Mouse (Mus musculus): ENCODE results near the gene Efemp1.

Efemp1 gene

DNA sequence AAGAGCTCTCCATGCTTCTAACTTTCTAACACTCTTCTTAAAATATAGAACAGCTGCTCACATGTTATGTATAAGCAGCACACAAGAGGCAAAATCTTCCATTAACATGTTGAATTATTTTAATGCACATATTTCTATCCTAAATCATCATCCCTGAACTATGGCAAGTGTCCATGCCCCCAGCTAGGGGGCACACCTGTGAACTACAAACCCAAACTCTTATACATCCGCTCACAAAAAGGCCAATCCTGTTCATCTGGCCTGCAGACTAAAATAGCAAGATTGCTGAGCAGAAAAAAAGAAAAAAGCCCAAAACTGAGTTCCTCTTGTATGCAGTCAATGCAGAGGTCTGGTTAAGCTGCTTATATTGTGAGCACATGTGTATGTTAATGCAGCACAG is 86.6 kb downstream of the Efemp1 start:
- CTCF ChIA-PET, result no interaction called here

DNA sequence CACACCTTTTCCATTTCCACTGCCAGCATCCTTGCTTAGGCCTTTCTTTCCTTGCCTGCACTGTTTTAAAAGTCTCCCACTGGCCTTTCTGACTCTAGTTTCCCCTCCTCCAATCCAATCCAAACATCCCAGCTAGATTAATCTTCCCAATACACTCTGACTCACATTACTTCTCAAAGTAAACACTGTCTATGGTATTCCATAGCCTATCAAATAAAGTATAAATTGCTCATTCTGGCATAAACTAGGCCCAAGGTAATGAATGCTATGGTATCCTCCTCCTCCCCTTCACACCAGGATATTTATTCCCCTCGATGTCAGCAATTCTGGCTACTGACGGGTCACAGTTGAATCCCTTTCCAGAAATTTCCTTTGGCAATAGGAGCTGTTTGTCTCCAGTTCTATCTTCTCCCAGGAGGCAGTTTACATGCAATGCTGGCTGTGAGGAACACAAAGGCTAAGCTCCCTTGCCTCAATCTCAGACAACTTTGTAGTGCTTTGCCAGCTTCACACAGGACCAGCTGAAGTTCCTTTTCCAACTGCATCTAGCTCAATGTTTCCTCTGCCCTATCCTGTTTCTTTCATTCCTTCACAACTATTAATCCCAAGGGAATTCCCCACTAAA is 98.7 kb downstream of the Efemp1 start:
- CTCF ChIA-PET, result no interaction called here

DNA sequence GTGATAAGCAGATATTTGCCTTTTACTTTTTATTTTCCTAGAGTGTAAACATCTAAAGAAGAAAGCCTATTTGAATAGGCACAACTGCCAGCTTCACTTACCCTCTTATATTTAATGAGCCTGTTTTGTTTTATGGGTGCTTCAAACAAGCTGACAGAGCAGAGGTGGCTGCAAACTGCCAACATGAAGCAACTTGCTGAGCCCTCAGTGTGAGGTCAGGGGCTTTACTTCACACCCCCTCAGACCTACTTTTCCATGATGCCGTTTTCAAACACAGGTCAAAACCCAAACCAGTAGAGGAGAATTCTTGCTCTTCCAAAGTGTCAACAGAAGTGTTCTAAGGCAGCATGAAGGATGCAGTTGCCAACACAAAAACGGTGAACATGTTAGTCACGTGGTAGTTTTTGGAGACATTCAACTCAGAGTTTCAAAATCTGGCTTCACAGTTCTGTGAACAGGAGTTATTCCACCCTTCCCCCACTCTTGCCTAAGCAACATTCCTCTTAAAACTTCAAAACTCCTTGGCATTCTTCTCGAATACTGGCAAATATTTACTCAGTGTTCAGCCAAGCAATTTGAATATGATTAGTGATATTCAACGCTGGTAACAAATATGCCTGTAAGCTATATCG is 101.8 kb downstream of the Efemp1 start:
- CTCF ChIA-PET, result no interaction called here

DNA sequence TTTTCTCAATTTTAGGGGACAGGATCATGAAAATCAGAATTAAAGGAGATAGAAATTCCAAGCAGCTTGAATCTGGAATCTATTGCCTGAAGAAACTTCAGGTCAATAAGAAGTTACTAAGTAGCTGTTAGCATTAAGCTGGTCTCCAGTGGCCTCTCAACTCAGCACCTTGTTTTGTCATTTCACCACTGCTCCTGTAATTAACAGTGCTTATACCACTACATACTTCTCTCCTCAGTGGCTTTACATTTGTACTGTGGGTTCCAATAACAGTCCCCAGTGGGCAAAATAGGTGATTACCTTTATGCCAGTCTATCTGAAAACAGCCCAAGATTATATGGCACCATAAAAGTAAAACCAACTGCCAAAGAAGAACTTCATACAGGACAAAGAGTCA is 102.3 kb downstream of the Efemp1 start:
- CTCF ChIA-PET, result no interaction called here

DNA sequence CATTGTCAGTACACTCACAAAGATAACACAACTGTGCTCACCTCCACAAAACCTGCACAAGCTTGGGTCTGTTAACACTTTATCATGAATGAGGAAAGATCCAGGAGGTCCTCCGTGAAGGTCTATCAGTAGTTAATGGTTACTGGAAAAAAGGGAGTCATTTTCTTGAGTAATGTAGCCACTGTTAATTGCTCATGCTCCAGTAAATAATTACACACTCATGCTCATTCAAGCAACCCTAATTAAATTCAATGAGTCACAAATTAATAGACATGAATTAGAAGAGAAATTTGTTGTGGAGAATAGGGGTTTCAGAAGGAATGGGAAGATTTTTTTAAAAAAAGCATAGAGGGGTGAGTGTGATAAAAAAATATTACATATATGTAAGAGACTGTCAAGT is 108.4 kb downstream of the Efemp1 start:
- CTCF ChIA-PET, result no interaction called here

Data from spleen, embryonic (tissue).